Mouse (Mus musculus) ES-Bruce4 (cell line): ENCODE results near the gene Gm4303.
"Not testable (repeated sequence)": the region's sequence is repeated elsewhere in the genome, so short reads cannot be mapped to it uniquely, and the experiment has no call there.

Experiments
- CTCF ChIP-seq: IDR thresholded peaks from one replicate; pipeline ENCODE4 v1.8.1; 2011; ENCODE audit warnings: low read depth, low read length
- EP300 ChIP-seq: IDR thresholded peaks from 2 replicates; pipeline ENCODE4 v1.6.1; 2011; ENCODE audit warnings: low read depth, low read length; ENCODE audit not compliant: insufficient read depth
- POLR2A ChIP-seq: IDR thresholded peaks from one replicate; pipeline ENCODE4 v1.8.1; 2011; ENCODE audit warnings: low read length; ENCODE audit not compliant: insufficient read depth

- TF ChIP-seq POLR2A, CTCF, EP300: not testable (repeated sequence)
Measured at GRCm38 (mm10) chr10:100356841-100357240, 11.1 kb downstream of the Gm4303 start.
